Mouse (Mus musculus) stomach, postnatal 0 days (tissue): ENCODE data around the gene Kcnj5. TPM values are rescaled to one million over a fixed set of nuclear protein-coding genes. Genes with fewer than 3 reads are reported as not detected.

ENCODE experiments used
- ATAC-seq: fragments of 200-750 bp; cut with Nextera tagmentation; 2 replicates; pipeline ENCODE4 v1.8.0; 2017; ENCODE audit not compliant: low FRiP score, low TSS enrichment
- DNase-seq: peaks from one replicate; pipeline ENCODE4 v3.0.0-alpha.2; 2016; ENCODE audit warnings: low spot score
- H3K27ac ChIP-seq: fragments of 300-500 bp; sonication (generic); replicated peaks from 2 replicates; pipeline ENCODE4 v1.5.1; 2014; ENCODE audit warnings: mild to moderate bottlenecking, control low read depth
- H3K27me3 ChIP-seq: fragments of 300-500 bp; sonication (generic); 2 replicates; pipeline ENCODE4 v1.6.1; 2014; ENCODE audit warnings: low read length; ENCODE audit not compliant: control insufficient read depth, insufficient read depth
- H3K36me3 ChIP-seq: fragments of 300-500 bp; sonication (generic); 2 replicates; pipeline ENCODE4 v1.6.1; 2014; ENCODE audit warnings: low read length, mixed read lengths; ENCODE audit not compliant: control insufficient read depth, insufficient read depth
- H3K4me1 ChIP-seq: fragments of 300-500 bp; sonication (generic); replicated peaks from 2 replicates; pipeline ENCODE4 v1.6.1; 2014; ENCODE audit warnings: antibody characterized with exemption; ENCODE audit not compliant: control insufficient read depth, insufficient read depth
- H3K4me2 ChIP-seq: fragments of 300-500 bp; sonication (generic); replicated peaks from 2 replicates; pipeline ENCODE4 v1.6.1; 2014; ENCODE audit warnings: low read depth, mild to moderate bottlenecking, control low read depth, moderate library complexity
- H3K4me3 ChIP-seq: fragments of 300-500 bp; sonication (generic); 2 replicates; pipeline ENCODE4 v1.5.1; 2014; ENCODE audit warnings: low read depth, low read length, control low read depth
- H3K9ac ChIP-seq: fragments of 300-500 bp; sonication (generic); 2 replicates; pipeline ENCODE4 v1.6.1; 2014; ENCODE audit warnings: mild to moderate bottlenecking, low read length, control low read depth, mixed read lengths
- H3K9me3 ChIP-seq: fragments of 300-500 bp; sonication (generic); 2 replicates; pipeline ENCODE4 v1.6.1; 2016; ENCODE audit warnings: low read length; ENCODE audit not compliant: control insufficient read depth
- CTCF ChIP-seq: IDR thresholded peaks from 2 replicates; pipeline ENCODE4 v1.5.1; 2016; ENCODE audit warnings: antibody characterized with exemption, low read depth, mild to moderate bottlenecking, moderate library complexity
- EP300 ChIP-seq: optimal IDR thresholded peaks from 2 replicates; pipeline ENCODE3; 2016; ENCODE audit warnings: antibody characterized with exemption
- WGBS: fragments of 180-500 bp; shearing (Covaris S2); extraction: QIAGEN DNeasy Blood & Tissue Kit; methylation state at CpG from one replicate; pipeline ENCODE4 v1.1.7; 2014; 5-methylcytosine and 5-hydroxymethylcytosine counted together
- polyA plus RNA-seq: library from polyadenylated mRNA; unstranded; fragments of >200 nt; fragmentation: Nextera tagmentation; extraction: Ambion mirVana; gene quantifications from 2 replicates; pipeline ENCODE4 v1.2.1, GENCODE M21; 2015

Gene Kcnj5
- polyA plus RNA-seq, 1 experiment from 2014 or later: 0.04 TPM

DNA sequence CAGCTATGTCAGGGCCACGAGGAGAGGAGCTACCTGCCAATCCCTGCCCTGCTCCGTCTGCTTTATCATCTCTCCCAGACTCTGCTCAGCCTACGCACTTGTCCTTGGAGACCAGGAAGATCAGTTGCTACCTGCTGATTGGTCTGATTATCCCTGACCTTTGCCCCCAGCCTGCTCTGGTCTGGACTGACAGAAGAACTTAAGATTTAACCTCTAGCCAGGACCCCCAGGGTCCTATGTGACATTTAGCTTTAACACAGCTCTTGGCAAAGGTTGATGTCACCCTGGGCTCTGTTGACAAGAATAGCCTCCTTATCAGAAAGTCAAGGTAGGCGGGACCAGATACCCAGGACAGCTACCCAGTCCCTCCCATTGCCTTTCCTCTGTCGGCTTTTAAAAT is 3.3 kb downstream of the Kcnj5 start:
- DNase-seq (no peak), ATAC-seq (no peak)
- Histone ChIP-seq H3K36me3 (no peaks in the 10 kb centered on the region), H3K9ac (no peak overlapping the region), H3K9me3 (no peaks in the 10 kb centered on the region), H3K4me2 (no peak overlapping the region), H3K27ac (no peak overlapping the region), H3K4me1 (no peaks in the 10 kb centered on the region), H3K4me3 (no peak overlapping the region), H3K27me3 (peaks cover 2% of the 10 kb centered on the region; the same call in 1 of the 2 replicates)
- TF ChIP-seq CTCF: no peak
- no peak for TF ChIP-seq EP300
- 40% methylated on average over 5 of the region's 5 CpGs for WGBS

DNA sequence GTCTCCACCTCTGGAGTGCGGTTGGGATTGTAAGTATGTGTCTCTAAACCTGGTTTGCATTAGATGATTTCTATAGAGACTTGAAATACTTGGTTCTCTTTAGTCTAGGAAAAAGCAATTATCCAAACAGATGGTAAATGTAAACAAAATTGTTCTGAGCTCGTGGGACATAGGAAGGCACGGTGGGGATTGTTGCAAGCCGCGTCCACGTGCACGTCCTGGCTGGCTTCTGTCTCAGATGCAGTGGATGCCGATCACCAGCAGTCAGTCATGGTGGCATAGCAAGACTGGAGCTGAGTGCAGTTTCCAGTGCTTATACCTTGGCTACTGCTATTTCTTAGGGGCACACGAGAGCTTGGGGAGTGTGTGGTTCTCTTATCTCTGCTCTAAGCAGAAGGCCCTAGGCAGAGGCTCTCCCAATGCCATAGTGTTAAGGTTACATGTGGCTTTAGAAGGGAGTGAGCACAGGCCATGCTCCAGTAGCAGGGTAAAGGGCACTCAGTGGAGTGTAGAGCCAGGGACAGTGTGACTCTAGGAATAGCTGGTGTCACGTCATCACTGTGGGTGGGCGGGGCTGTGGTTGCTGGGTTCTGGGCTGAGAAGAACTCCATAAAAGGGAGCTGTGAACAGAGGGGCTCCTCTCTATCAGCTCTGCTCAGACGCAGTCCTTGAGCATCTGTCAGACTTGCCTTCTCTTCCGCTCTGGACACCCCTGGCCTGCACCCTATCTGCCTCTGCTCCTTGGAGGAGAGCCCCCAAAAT is 8.6 kb downstream of the Kcnj5 start:
- ATAC-seq (peak; percentile 42; the same call in 1 of the 2 replicates), DNase-seq (no peak)
- Histone ChIP-seq H3K9me3 (no peaks in the 10 kb centered on the region), H3K9ac (no peak overlapping the region), H3K36me3 (no peaks in the 10 kb centered on the region), H3K4me3 (no peak overlapping the region), H3K27ac (no peak overlapping the region), H3K27me3 (no peaks in the 10 kb centered on the region), H3K4me2 (no peak overlapping the region), H3K4me1 (no peaks in the 10 kb centered on the region)
- no peak for TF ChIP-seq CTCF
- no peak for TF ChIP-seq EP300
- 56% methylated on average over 13 of the region's 13 CpGs for WGBS

DNA sequence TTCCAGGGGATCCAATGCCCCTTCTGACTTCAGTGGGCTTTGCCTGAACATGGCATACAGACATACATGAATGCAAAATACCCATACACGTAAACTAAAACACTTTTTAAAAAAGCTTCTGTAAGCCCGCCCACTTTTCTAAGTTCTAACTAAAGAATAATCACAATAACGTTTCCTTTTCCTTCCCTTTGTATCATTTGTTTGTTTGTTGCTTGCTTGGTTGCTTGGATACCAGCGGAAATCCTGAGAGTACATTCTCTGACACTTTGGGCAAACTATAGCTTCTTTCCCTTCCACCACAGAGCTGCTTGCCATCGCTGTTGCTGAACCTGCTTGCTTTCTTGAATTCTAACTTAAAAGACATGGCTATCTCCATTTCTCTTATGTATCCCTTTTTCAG is 13.0 kb downstream of the Kcnj5 start:
- 70% methylated on average over 5 of the region's 5 CpGs for WGBS
- TF ChIP-seq CTCF (no peak), EP300 (no peak)
- Histone ChIP-seq H3K4me3 (no peak overlapping the region), H3K4me1 (no peaks in the 10 kb centered on the region), H3K27ac (no peak overlapping the region), H3K9me3 (no peaks in the 10 kb centered on the region), H3K27me3 (no peaks in the 10 kb centered on the region), H3K36me3 (no peaks in the 10 kb centered on the region), H3K4me2 (no peak overlapping the region), H3K9ac (no peak overlapping the region)
- ATAC-seq (no peak), DNase-seq (no peak)

DNA sequence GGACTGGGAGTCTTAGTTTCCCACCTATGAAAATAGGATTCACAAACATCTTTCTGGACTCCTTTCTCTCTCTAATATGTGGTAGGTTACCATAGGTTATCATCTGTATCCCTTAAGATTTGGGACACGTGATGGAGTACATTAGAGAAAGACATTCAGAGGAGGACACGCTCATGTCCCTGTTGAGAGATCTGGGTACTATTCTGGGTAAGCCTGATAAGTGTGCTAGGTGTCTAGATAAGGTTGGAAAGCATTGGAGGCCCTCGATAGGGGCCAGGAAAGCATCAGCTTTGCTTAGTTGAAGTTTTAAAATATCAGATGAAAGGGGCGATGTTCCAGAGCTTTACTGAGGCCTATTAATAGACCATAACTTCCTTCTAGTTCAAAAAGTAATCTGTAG is 15.4 kb downstream of the Kcnj5 start:
- H3K4me1 ChIP-seq: no peaks in the 10 kb centered on the region
- TF ChIP-seq EP300 (no peak), CTCF (no peak)
- WGBS: 87% methylated on average over 4 of the region's 4 CpGs
- H3K27me3 ChIP-seq: no peaks in the 10 kb centered on the region
- no peak overlapping the region for H3K27ac ChIP-seq
- no peak overlapping the region for H3K4me2 ChIP-seq
- DNase-seq: no peak
- H3K9me3 ChIP-seq: no peaks in the 10 kb centered on the region
- no peak for ATAC-seq
- no peak overlapping the region for H3K4me3 ChIP-seq
- H3K9ac ChIP-seq: no peak overlapping the region
- H3K36me3 ChIP-seq: no peaks in the 10 kb centered on the region

DNA sequence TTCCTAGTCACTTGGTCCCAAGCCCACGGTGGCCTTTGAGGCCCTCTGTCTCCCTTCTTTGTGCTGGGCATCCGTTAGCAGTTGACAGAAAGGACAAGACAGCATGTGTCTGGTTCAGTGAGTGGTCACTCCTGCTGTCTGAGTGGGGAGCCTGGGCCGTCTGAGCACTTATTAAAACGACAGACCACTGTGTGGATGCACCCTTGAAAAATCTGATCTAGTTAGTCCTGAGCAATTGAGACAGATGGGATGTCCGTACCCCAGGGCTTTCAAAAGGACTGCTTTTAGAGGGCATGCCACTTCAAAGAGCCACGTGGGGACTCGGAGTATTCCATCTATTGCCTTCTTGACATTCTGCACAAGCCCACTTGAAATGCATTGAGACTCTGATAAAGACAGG is 20.5 kb downstream of the Kcnj5 start:
- Histone ChIP-seq H3K27me3 (no peaks in the 10 kb centered on the region), H3K4me3 (no peak overlapping the region), H3K36me3 (no peaks in the 10 kb centered on the region), H3K27ac (no peak overlapping the region), H3K9ac (no peak overlapping the region), H3K4me2 (no peak overlapping the region), H3K4me1 (no peaks in the 10 kb centered on the region), H3K9me3 (no peaks in the 10 kb centered on the region)
- WGBS: 68% methylated on average over 7 of the region's 7 CpGs
- DNase-seq (no peak), ATAC-seq (no peak)
- TF ChIP-seq CTCF: no peak
- no peak for TF ChIP-seq EP300

DNA sequence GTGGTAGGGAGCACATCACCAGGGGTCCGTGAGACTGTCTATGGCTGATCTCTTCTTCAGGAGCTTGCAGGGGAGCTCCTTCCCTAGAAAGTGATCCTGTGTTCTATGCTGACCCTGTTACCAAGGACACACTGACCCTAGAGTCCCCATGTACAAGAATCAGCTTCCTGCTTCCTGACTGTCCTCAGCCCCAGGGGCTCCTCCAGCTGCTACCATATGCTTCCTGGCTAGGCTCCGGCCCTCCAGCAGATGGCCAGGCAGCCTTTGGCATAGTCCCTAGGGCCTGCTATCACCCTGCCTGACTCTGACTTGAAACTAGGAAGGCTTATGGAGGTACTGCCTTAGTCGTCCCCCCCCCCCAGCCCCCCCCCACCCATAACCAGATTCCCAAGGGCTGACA is 24.0 kb downstream of the Kcnj5 start:
- Histone ChIP-seq H3K4me3 (no peak overlapping the region), H3K27ac (no peak overlapping the region), H3K9ac (no peak overlapping the region), H3K36me3 (no peaks in the 10 kb centered on the region), H3K4me2 (no peak overlapping the region), H3K9me3 (no peaks in the 10 kb centered on the region), H3K4me1 (no peaks in the 10 kb centered on the region), H3K27me3 (no peaks in the 10 kb centered on the region)
- DNase-seq (no peak), ATAC-seq (peak; percentile 40; the same call in 1 of the 2 replicates)
- 35% methylated on average over 3 of the region's 3 CpGs for WGBS
- peak; percentile 26; the same call in 1 of the 2 replicates for TF ChIP-seq CTCF
- TF ChIP-seq EP300: no peak
